Mouse (Mus musculus): ENCODE measurements around the gene Lilra5.
"Not testable (repeated sequence)": the region's sequence is repeated elsewhere in the genome, so short reads cannot be mapped to it uniquely, and the experiment has no call there.

- TF ChIP-seq CTCF, EP300 (IDR thresholded peaks at IDR 0.05; ENCODE audit: low read depth): not testable (repeated sequence)
Observed at GRCm38 (mm10) chr7:4275500-4275899, 37.9 kb downstream of the Lilra5 start.
